Mouse (Mus musculus) CD4-positive helper T cell, adult 2 months (primary cell): ENCODE measurements around the gene Gm20831.
"Not testable (repeated sequence)": the region's sequence is repeated elsewhere in the genome, so short reads cannot be mapped to it uniquely, and the experiment has no call there.

ENCODE experiments used
- DNase-seq: peaks from one replicate; pipeline ENCODE4 v3.0.0-alpha.2; 2012; ENCODE audit warnings: low read depth, missing footprints, low spot score

Gene Gm20831

DNA sequence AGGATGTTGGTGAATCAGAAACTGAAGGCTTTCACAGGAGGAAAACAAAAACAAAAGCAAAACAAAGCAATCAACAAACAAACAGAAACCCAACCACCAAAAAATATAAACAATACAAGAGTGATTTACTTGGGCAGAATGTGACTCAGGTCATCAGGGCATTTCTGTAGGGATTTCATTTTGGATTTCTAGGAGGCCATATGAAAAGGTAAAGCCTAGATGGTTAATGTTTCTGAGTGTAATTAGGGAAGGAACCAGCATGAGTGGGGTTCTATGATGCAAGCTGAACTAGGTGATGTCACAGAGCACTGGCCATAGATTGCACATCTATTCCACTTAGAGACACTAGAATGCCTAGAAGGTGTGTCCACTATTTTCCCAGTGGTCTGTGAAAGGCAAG lies at the start of gene Gm20831, which contains the start of gene Gm20772:
Gene Gm20831, plus strand, starts transcription at position 301 of the 400 bp plus-strand sequence.
Gene Gm20772, plus strand, starts transcription at position 301 of the 400 bp plus-strand sequence.
- not testable (repeated sequence) for DNase-seq

- not testable (repeated sequence) for DNase-seq
Observed at GRCm38 (mm10) chrY:17846166-17846565, 28.4 kb upstream of the Gm20831 start, which contains the start of gene Gm21904. Gene Gm21904 (minus strand): TSS chrY:17846266.

DNA sequence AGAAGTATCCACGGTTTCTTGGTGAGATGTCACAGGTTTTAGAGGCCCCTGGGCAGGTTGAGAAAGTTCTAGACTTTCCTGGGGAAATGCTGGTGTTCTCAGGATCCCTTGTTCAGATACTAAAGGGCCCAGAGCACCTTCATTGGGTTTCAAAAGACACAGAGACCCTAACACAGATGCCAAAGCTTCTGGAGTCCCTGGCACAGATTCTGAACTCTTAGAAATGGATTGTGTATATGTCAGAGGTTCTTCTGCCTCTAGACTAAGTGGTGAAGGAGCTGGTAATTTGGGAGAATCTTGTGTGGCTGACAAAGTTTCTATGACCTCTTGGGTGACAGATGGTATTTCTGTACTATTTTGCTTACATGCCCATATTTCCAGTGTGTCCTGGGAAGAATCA lies 62.7 kb downstream of the Gm20831 start, which contains the start of gene Srsy:
Gene Srsy, minus strand, starts transcription at position 101 of the 400 bp plus-strand sequence.
- not testable (repeated sequence) for DNase-seq
